In genomic region chr2:127411126-127411525, GRCm38 (mm10) we compare ENCODE assay signal across 30 mouse cellular contexts. TPM values are rescaled to one million over a fixed set of nuclear protein-coding genes. Genes with fewer than 3 reads are reported as not detected.
"Had no signal": no experiment of that assay in that cellular context is flagged by ENCODE, and none has a peak within 500 bp of the region (broad histone marks: within the 10 kb centered on the region; RNA-seq: fewer than 3 reads in every experiment).

No protein-coding gene starts in this region.

- H3K4me3 ChIP-seq: forebrain, embryonic 15.5 days; heart, embryonic 13.5 days; hindbrain, embryonic 13.5 days; hindbrain, embryonic 15.5 days; kidney, embryonic 15.5 days; limb, embryonic 13.5 days; limb, embryonic 15.5 days; liver, embryonic 13.5 days; liver, embryonic 15.5 days had no signal

- H3K27ac ChIP-seq: forebrain, embryonic 15.5 days; heart, embryonic 13.5 days; hindbrain, embryonic 13.5 days; hindbrain, embryonic 15.5 days; hindbrain, postnatal 0 days; kidney, embryonic 15.5 days; kidney, postnatal 0 days; limb, embryonic 13.5 days; limb, embryonic 15.5 days had no signal

- H3K4me1 ChIP-seq: forebrain, embryonic 15.5 days; hindbrain, embryonic 13.5 days; hindbrain, embryonic 15.5 days; limb, embryonic 13.5 days; limb, embryonic 15.5 days; liver, embryonic 15.5 days had no signal

- H3K36me3 ChIP-seq: forebrain, embryonic 15.5 days; heart, embryonic 13.5 days; hindbrain, embryonic 13.5 days; hindbrain, embryonic 15.5 days; kidney, embryonic 15.5 days; limb, embryonic 13.5 days; limb, embryonic 15.5 days; liver, embryonic 13.5 days; liver, embryonic 15.5 days had no signal

- H3K4me2 ChIP-seq: forebrain, embryonic 15.5 days; heart, embryonic 11.5 days; heart, embryonic 13.5 days; hindbrain, embryonic 13.5 days; hindbrain, embryonic 15.5 days; kidney, embryonic 15.5 days; limb, embryonic 13.5 days; limb, embryonic 15.5 days; liver, embryonic 13.5 days; liver, embryonic 15.5 days had no signal

- H3K27me3 ChIP-seq: forebrain, embryonic 15.5 days; hindbrain, embryonic 15.5 days; kidney, embryonic 15.5 days; limb, embryonic 13.5 days; limb, embryonic 15.5 days had no signal

- DNase-seq: forebrain, postnatal 0 days; gastrocnemius, postnatal 14 days; gastrocnemius, postnatal 36 days; heart, adult 18-20 months; kidney, adult 11 months; kidney, adult 2 months; kidney, adult 9 months; kidney, postnatal 14 days; kidney, postnatal 36 days; layer of hippocampus, adult 9-11 months; layer of hippocampus, postnatal 36 days; left cerebral cortex, postnatal 4 days; liver, embryonic 13.5 days had no signal

- ATAC-seq: forebrain, embryonic 15.5 days; forebrain, postnatal 0 days; hindbrain, postnatal 0 days; intestine, embryonic 16.5 days had no signal

- H3K9ac ChIP-seq: forebrain, embryonic 15.5 days; forebrain, postnatal 0 days; heart, embryonic 13.5 days; hindbrain, embryonic 13.5 days; hindbrain, embryonic 15.5 days; kidney, embryonic 15.5 days; limb, embryonic 13.5 days; limb, embryonic 15.5 days; liver, embryonic 13.5 days; liver, embryonic 15.5 days had no signal

- H3K9me3 ChIP-seq: forebrain, embryonic 15.5 days; heart, embryonic 13.5 days; hindbrain, embryonic 13.5 days; hindbrain, embryonic 15.5 days; kidney, embryonic 15.5 days; limb, embryonic 13.5 days; limb, embryonic 15.5 days; liver, embryonic 13.5 days; liver, embryonic 15.5 days had no signal

RNA-seq across cellular contexts. Expression of gene Gpat2, which starts 13.9 kb away (rescaled TPM):
- total RNA-seq: forebrain, postnatal 0 days; gastrocnemius, adult 18-20 months; gastrocnemius, adult 8-10 months; gastrocnemius, postnatal 14 days; gastrocnemius, postnatal 36 days; heart, adult 18-20 months; heart, adult 8-10 months; hematopoietic stem cell, adult 5-6 weeks had no signal
- polyA plus RNA-seq: forebrain, embryonic 15.5 days; limb, embryonic 11.5 days had no signal
